Mouse (Mus musculus) megakaryocyte progenitor cell, adult 5-6 weeks (primary cell): ENCODE data around the gene Myo3b. TPM values are rescaled to one million over a fixed set of nuclear protein-coding genes. Genes with fewer than 3 reads are reported as not detected.

Experiments used
- ATAC-seq: replicated peaks from 2 replicates; pipeline ENCODE4 v1.8.0; 2016; ENCODE audit warnings: mild to moderate bottlenecking, moderate TSS enrichment, inconsistent platforms; ENCODE audit not compliant: poor library complexity
- total RNA-seq, 2 experiments: library from RNA; stranded (forward) in 1 of 2; stranded (reverse) in 1 of 2; fragments of 157-497, 149-512 nt in 1 of 2; fragments of 200-1000 nt in 1 of 2; gene quantifications; 2 replicates each; pipeline versions ENCODE4 v1.2.3 to v1.2.4; 2015 to 2017

Myo3b gene
- total RNA-seq, 2 experiments from 2014 or later = 0.02 TPM; not detected in 1

GRCm38 (mm10) chr2:70419336-70419735 is 380.4 kb downstream of the Myo3b start:
- no peak for ATAC-seq

- no peak for ATAC-seq
Observed at GRCm38 (mm10) chr2:70421144-70421874, 382.4 kb downstream of the Myo3b start.

DNA sequence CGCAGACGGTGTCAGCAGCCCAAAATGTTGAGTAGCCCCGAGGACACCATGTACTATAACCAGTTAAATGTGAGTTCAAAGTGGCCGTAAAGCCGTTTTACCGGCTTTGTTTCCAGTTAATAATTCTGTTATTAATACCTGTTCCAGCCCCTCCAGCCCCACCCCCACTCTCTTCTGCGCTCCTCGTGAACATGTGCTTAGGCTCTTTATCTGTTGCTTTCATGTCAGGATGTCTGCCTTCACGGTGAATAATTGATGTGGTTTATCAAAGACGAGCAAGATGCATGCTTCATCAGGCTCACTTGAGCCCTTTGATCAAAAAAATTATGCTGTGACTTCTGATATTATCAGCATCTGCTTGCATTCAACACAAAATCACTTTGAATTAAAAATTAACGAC is 386.7 kb downstream of the Myo3b start:
- ATAC-seq = no peak

- ATAC-seq = no peak
Observed at GRCm38 (mm10) chr2:70443035-70443434, 404.1 kb downstream of the Myo3b start.

GRCm38 (mm10) chr2:70444141-70444540 is 405.2 kb downstream of the Myo3b start:
- no peak for ATAC-seq

DNA sequence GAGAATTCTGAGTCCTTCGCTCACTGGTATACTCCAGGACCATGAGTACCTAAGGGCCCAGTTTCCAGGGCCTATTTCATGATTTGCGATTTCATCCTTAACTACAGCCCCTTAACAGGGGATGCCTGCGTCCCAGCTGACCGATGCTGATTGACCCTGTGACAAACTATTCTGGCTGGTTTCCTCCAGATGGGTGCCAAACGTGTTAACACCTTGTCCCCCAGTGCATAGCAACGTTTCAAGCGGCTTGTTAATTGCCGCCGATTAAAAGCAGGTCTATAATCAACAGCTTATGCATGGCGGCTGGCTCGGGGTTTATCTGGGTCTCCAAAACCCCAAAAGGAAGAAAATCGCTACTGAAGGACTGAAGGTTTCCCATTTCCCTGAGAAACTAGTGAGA is 417.3 kb downstream of the Myo3b start:
- no peak for ATAC-seq

GRCm38 (mm10) chr2:70463606-70464005 is 424.7 kb downstream of the Myo3b start:
- no peak for ATAC-seq

GRCm38 (mm10) chr2:70471136-70471535 is 432.2 kb downstream of the Myo3b start:
- no peak for ATAC-seq

DNA sequence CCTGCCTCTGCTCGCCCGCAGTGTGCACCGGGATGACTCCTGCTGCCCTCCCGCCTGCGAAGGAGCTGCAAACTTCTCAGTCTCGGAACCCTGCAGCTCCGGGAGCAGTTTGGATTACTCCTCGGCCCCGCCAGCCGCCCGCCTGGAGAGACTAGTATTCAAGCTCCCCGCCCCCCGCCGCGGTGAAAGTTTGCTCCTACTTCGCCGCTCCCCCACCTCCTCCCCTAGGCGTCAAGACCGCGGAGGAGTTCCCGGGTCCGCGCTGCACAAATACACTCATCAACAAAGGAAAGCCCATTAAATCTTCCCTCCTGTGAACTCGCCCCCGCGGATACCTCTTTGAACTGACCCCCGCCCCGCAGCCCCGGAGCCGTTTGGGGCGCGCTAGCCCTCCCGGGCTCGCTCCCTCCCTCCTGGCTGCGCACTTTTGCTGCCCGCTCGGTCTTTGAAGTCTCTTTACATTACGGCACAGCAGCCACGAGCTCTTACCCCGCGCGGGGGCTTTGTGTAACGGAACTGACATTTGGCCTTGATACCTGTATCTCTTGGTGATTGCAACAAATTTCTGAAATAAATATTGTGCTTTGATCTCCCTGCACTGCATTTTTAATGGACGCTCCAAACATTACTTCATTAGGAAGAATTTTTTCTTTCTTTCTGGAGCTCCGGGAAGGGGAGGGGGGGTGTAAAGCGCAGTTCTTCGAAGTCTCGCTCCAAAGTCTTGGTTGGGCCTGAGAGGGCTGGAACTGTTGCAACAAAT is 433.1 kb downstream of the Myo3b start:
- ATAC-seq = no peak

Other genes with a start within 250 kb of the Myo3b start
- gene Ccdc173, start 249.6 kb upstream of the Myo3b start, total RNA-seq (2015) = 1.8 and 2.5 TPM in 2 replicates
- gene Ccdc173, start 249.6 kb upstream of the Myo3b start, total RNA-seq (2017) = 0.54 and 3.3 TPM in 2 replicates
- gene Phospho2, start 249.5 kb upstream of the Myo3b start, total RNA-seq (2015) = 24.5 and 25.3 TPM in 2 replicates
- gene Phospho2, start 249.5 kb upstream of the Myo3b start, total RNA-seq (2017) = 21.9 and 25.0 TPM in 2 replicates
- gene Klhl23, start 217.2 kb upstream of the Myo3b start, total RNA-seq (2015) = 15.1 and 18.7 TPM in 2 replicates
- gene Klhl23, start 217.2 kb upstream of the Myo3b start, total RNA-seq (2017) = 28.6 and 30.4 TPM in 2 replicates
- gene Ssb, start 177.6 kb upstream of the Myo3b start, total RNA-seq (2015) = 421 and 424 TPM in 2 replicates
- gene Ssb, start 177.6 kb upstream of the Myo3b start, total RNA-seq (2017) = 505 and 604 TPM in 2 replicates
- 41.4 and 42.9 TPM in 2 replicates for gene Mettl5, start 153.5 kb upstream of the Myo3b start, total RNA-seq (2015)
- 35.3 and 44.0 TPM in 2 replicates for gene Mettl5, start 153.5 kb upstream of the Myo3b start, total RNA-seq (2017)
- 34.8 and 42.0 TPM in 2 replicates for gene Ubr3, start 141.9 kb upstream of the Myo3b start, total RNA-seq (2015)
- 31.7 and 45.8 TPM in 2 replicates for gene Ubr3, start 141.9 kb upstream of the Myo3b start, total RNA-seq (2017)